8 mouse cellular contexts compared by ENCODE assay signal in genomic region chr6:48503847-48504240, GRCm38 (mm10). TPM values are rescaled to one million over a fixed set of nuclear protein-coding genes. Genes with fewer than 3 reads are reported as not detected.
DNase-seq lines count a peak whose midpoint lies in the region; ATAC-seq and TF ChIP-seq lines count a peak whose summit lies in the region.

No protein-coding gene starts in this region.

- TF ChIP-seq CTCF in left cerebral cortex, adult 2 months (IDR thresholded peaks at IDR 0.05), result no peak

- intact Hi-C loops in left cerebral cortex, adult 2 months (cut with DNase I), result loop anchor here (2.0 kb wide), 1 partner anchor 59 kb away; the partner anchor contains the start of gene Zfp467

- no peaks in the 10 kb centered on the region for H3K9me3 ChIP-seq in forebrain, embryonic 13.5 days (replicated peaks)
- no peaks in the 10 kb centered on the region for H3K9me3 ChIP-seq in limb, embryonic 14.5 days (ENCODE audit: control insufficient read depth, low read length)
- H3K9me3 ChIP-seq in neural tube, embryonic 13.5 days, result no peaks in the 10 kb centered on the region

- peak overlapping the region; percentile 80 for H3K27ac ChIP-seq in left cerebral cortex, adult 2 months
- H3K27ac ChIP-seq in forebrain, embryonic 13.5 days, result no peak overlapping the region
- H3K27ac ChIP-seq in limb, embryonic 14.5 days (replicated peaks; ENCODE audit: low read depth, low read length), result no peak overlapping the region
- H3K27ac ChIP-seq in neural tube, embryonic 13.5 days (replicated peaks), result no peak overlapping the region

- WGBS in forebrain, embryonic 13.5 days, result 8% methylated on average over 2 of the region's 2 CpGs
- 7% methylated on average over 2 of the region's 2 CpGs for WGBS in limb, embryonic 14.5 days
- 13% methylated on average over 2 of the region's 2 CpGs for WGBS in neural tube, embryonic 13.5 days

- no peaks in the 10 kb centered on the region for H3K36me3 ChIP-seq in forebrain, embryonic 13.5 days (ENCODE audit: poor library complexity, severe bottlenecking)
- peaks cover 7% of the 10 kb centered on the region; the same call in 1 of the 2 replicates for H3K36me3 ChIP-seq in limb, embryonic 14.5 days (ENCODE audit: control insufficient read depth, insufficient read depth, low read length)
- H3K36me3 ChIP-seq in neural tube, embryonic 13.5 days, result peaks cover 6% of the 10 kb centered on the region; the same call in 1 of the 2 replicates

- H3K4me1 ChIP-seq in forebrain, embryonic 13.5 days, result peaks cover 8% of the 10 kb centered on the region
- peaks cover 8% of the 10 kb centered on the region; the same call in 1 of the 2 replicates for H3K4me1 ChIP-seq in limb, embryonic 14.5 days (ENCODE audit: control insufficient read depth, insufficient read depth, low read length)
- peaks cover 12% of the 10 kb centered on the region for H3K4me1 ChIP-seq in neural tube, embryonic 13.5 days (replicated peaks)

- no peaks in the 10 kb centered on the region for H3K27me3 ChIP-seq in forebrain, embryonic 13.5 days
- H3K27me3 ChIP-seq in limb, embryonic 14.5 days (ENCODE audit: control insufficient read depth, insufficient read depth, low read length), result no peaks in the 10 kb centered on the region
- H3K27me3 ChIP-seq in neural tube, embryonic 13.5 days, result no peaks in the 10 kb centered on the region

- ATAC-seq in forebrain, embryonic 13.5 days, result peak; percentile 72
- peak; percentile 35; the same call in 1 of the 2 replicates for ATAC-seq in limb, embryonic 14.5 days (ENCODE audit: low FRiP score, low read depth)
- peak; percentile 75 for ATAC-seq in neural tube, embryonic 13.5 days (ENCODE audit: low read depth)

- H3K9ac ChIP-seq in forebrain, embryonic 13.5 days, result no peak overlapping the region
- H3K9ac ChIP-seq in limb, embryonic 14.5 days (ENCODE audit: low read depth, low read length, severe bottlenecking), result no peak overlapping the region
- H3K9ac ChIP-seq in neural tube, embryonic 13.5 days, result no peak overlapping the region

- H3K4me3 ChIP-seq in left cerebral cortex, adult 2 months, result peak overlapping the region; percentile 59; the same call in 1 of the 2 replicates
- peak overlapping the region; percentile 71; the same call in 1 of the 2 replicates for H3K4me3 ChIP-seq in forebrain, embryonic 13.5 days
- H3K4me3 ChIP-seq in limb, embryonic 14.5 days (replicated peaks; ENCODE audit: low read length), result peak overlapping the region; percentile 51; the same call in 1 of the 2 replicates
- no peak overlapping the region; the same call in 1 of the 2 replicates for H3K4me3 ChIP-seq in neural tube, embryonic 13.5 days

- no peak for DNase-seq in left cerebral cortex, adult 2 months (ENCODE audit: extremely low spot score in 1 of 2, low spot score in 2 of 2)
- DNase-seq in left cerebral cortex, adult 11 months (ENCODE audit: low spot score), result no peak
- DNase-seq in limb, embryonic 14.5 days (ENCODE audit: low spot score), result no peak
- no peak for DNase-seq in layer of hippocampus, postnatal 25 days (ENCODE audit: extremely low spot score in 1 of 2, low spot score in 1 of 2)
- DNase-seq in frontal cortex, adult 2 months (ENCODE audit: extremely low spot score in 1 of 2, low spot score in 1 of 2), result no peak
- no peak for DNase-seq in urinary bladder, postnatal 14 days (ENCODE audit: low spot score)

- TF ChIP-seq POLR2A in limb, embryonic 14.5 days (IDR thresholded peaks at IDR 0.05; ENCODE audit: borderline replicate concordance, extremely low read depth, insufficient read depth, insufficient read length), result no peak

- H3K4me2 ChIP-seq in forebrain, embryonic 13.5 days, result peak overlapping the region; percentile 87; the same call in 1 of the 2 replicates
- peak overlapping the region; percentile 81 for H3K4me2 ChIP-seq in limb, embryonic 14.5 days (replicated peaks; ENCODE audit: low read depth, low read length, severe bottlenecking)
- no peak overlapping the region; the same call in 1 of the 2 replicates for H3K4me2 ChIP-seq in neural tube, embryonic 13.5 days

RNA-seq across cellular contexts. Expression of gene Atp6v0e2, which starts 33.6 kb away (rescaled TPM):
- total RNA-seq in left cerebral cortex, adult 2 months (2021), result 100 to 1,000 TPM; 411 to 422 TPM
- 122 and 137 TPM in 2 replicates for polyA plus RNA-seq in forebrain, embryonic 13.5 days (2015; fragmentation: Nextera tagmentation; extraction: Ambion mirVana)
- 11.0 and 13.1 TPM in 2 replicates for polyA plus RNA-seq in limb, embryonic 14.5 days (2012; rRNA removed)
- 7.8 and 8.7 TPM in 2 replicates for polyA plus RNA-seq in limb, embryonic 14.5 days (2014; fragmentation: Nextera tagmentation; extraction: Ambion mirVana)
- 177 and 203 TPM in 2 replicates for polyA plus RNA-seq in neural tube, embryonic 13.5 days (2015; fragmentation: Nextera tagmentation; extraction: Ambion mirVana)
- total RNA-seq in layer of hippocampus, postnatal 25 days (2021), result 100 to 1,000 TPM; 454 to 498 TPM
- 448 and 479 TPM in 2 replicates for polyA plus RNA-seq in frontal cortex, adult 2 months (2012; rRNA removed)

RNA-seq across cellular contexts. Expression of gene Lrrc61, which starts 50.8 kb away (rescaled TPM):
- 10 to 100 TPM; 35.8 to 36.8 TPM for total RNA-seq in left cerebral cortex, adult 2 months (2021)
- 12.5 and 13.4 TPM in 2 replicates for polyA plus RNA-seq in forebrain, embryonic 13.5 days (2015; fragmentation: Nextera tagmentation; extraction: Ambion mirVana)
- polyA plus RNA-seq in limb, embryonic 14.5 days (2012; rRNA removed), result 17.6 and 18.4 TPM in 2 replicates
- polyA plus RNA-seq in limb, embryonic 14.5 days (2014; fragmentation: Nextera tagmentation; extraction: Ambion mirVana), result 5.9 and 6.7 TPM in 2 replicates
- 20.7 and 24.0 TPM in 2 replicates for polyA plus RNA-seq in neural tube, embryonic 13.5 days (2015; fragmentation: Nextera tagmentation; extraction: Ambion mirVana)
- total RNA-seq in layer of hippocampus, postnatal 25 days (2021), result 10 to 100 TPM; 34.8 to 39.0 TPM
- 25.4 and 29.2 TPM in 2 replicates for polyA plus RNA-seq in frontal cortex, adult 2 months (2012; rRNA removed)

RNA-seq across cellular contexts. Expression of gene Sspo, which starts 55.8 kb away (rescaled TPM):
- 1 to 10 TPM in 1 of 2 experiments, under 1 TPM in 1; 0.56 to 1.5 TPM for total RNA-seq in left cerebral cortex, adult 2 months (2021)
- polyA plus RNA-seq in forebrain, embryonic 13.5 days (2015; fragmentation: Nextera tagmentation; extraction: Ambion mirVana), result 0.24 and 0.25 TPM in 2 replicates
- polyA plus RNA-seq in limb, embryonic 14.5 days (2012; rRNA removed), result 1.2 and 1.9 TPM in 2 replicates
- 0.07 and 0.17 TPM in 2 replicates for polyA plus RNA-seq in limb, embryonic 14.5 days (2014; fragmentation: Nextera tagmentation; extraction: Ambion mirVana)
- polyA plus RNA-seq in neural tube, embryonic 13.5 days (2015; fragmentation: Nextera tagmentation; extraction: Ambion mirVana), result 0.31 and 0.43 TPM in 2 replicates
- 1 to 10 TPM; 1.2 to 2.9 TPM for total RNA-seq in layer of hippocampus, postnatal 25 days (2021)
- 2.0 and 2.2 TPM in 2 replicates for polyA plus RNA-seq in frontal cortex, adult 2 months (2012; rRNA removed)

RNA-seq across cellular contexts. Expression of gene Zfp467, which starts 58.2 kb away (rescaled TPM):
- total RNA-seq in left cerebral cortex, adult 2 months (2021), result 10 to 100 TPM; 22.5 to 23.8 TPM
- 23.9 and 25.6 TPM in 2 replicates for polyA plus RNA-seq in forebrain, embryonic 13.5 days (2015; fragmentation: Nextera tagmentation; extraction: Ambion mirVana)
- 43.5 and 62.1 TPM in 2 replicates for polyA plus RNA-seq in limb, embryonic 14.5 days (2012; rRNA removed)
- polyA plus RNA-seq in limb, embryonic 14.5 days (2014; fragmentation: Nextera tagmentation; extraction: Ambion mirVana), result 29.3 TPM in 2 replicates
- 21.0 and 22.6 TPM in 2 replicates for polyA plus RNA-seq in neural tube, embryonic 13.5 days (2015; fragmentation: Nextera tagmentation; extraction: Ambion mirVana)
- 10 to 100 TPM; 19.9 to 26.3 TPM for total RNA-seq in layer of hippocampus, postnatal 25 days (2021)
- polyA plus RNA-seq in frontal cortex, adult 2 months (2012; rRNA removed), result 40.7 and 41.4 TPM in 2 replicates
